Mouse (Mus musculus): Measurements from ENCODE around the gene Spata18. TPM values are rescaled to one million over a fixed set of nuclear protein-coding genes. Genes with fewer than 3 reads are reported as not detected.

The Spata18 gene
- total and polyA plus RNA-seq, 3 experiments, result not detected

DNA sequence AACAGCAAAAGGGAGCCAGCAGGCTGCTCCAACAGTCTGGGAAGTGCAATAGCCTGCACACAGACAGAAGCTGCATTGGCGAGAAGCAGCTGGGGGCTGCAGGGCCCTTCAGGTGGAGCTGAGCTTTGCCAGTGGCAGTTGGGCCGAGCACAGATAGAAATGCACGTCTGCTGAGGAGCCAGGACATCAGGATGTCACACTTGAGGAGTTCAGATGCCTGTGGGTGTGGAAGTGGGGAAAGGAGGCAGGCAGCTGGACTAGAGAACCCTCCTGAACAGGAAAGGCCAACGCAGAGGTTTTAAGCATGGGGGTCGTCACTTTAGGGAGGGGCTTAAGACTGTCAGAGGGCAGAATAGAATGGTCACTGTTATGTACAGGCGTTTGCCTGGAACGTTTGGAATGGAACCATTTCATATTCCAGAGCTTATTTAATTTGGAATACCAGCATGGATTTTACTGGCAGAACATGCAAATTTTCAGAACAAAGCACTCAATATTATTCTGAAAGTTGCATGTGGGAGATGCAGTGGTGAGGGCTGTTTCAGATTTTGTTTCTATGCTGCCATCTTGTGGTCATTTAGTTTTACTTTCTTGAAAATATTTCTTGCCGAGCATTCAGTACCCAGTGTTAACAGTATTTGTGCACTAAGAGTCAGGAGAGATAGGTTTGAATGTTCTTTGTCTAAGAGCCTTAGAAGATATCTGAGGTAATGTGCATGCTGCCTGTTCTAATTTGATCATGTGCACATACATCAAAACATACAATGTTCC is 13.7 kb upstream of the Spata18 start:
- Histone ChIP-seq H3K4me1 (ENCODE audit: control insufficient read depth in 1 of 2, insufficient read depth in 2 of 2, low read length in 2 of 2) (no peaks in the 10 kb centered on the region; a peak in 1 of 4 replicates), H3K79me2 (ENCODE audit: control insufficient read depth, insufficient read depth, low read length, poor library complexity) (no peaks in the 10 kb centered on the region), H3K9ac (ENCODE audit: control insufficient read depth, low read depth, low read length, poor library complexity, severe bottlenecking) (no peak overlapping the region), H3K36me3 (ENCODE audit: control insufficient read depth in 1 of 2, insufficient read depth in 2 of 2, low read length in 2 of 2) (peaks cover 0 to 3% of the 10 kb centered on the region in 2 experiments; a peak in 1 of 4 replicates), H3K9me3 (replicated peaks; ENCODE audit: insufficient read depth, low read length) (no peaks in the 10 kb centered on the region), H3K4me3 (ENCODE audit: control insufficient read depth in 1 of 2, insufficient read depth in 1 of 2, low read depth in 2 of 2, low read length in 2 of 2) (peak overlapping the region in 1 of 2 experiments; percentile 35; a peak in 2 of 4 replicates), H3K27me3 (ENCODE audit: control insufficient read depth in 1 of 2, insufficient read depth in 2 of 2, low read length in 2 of 2) (no peaks in the 10 kb centered on the region), H3K27ac (ENCODE audit: control insufficient read depth, low read depth, low read length) (no peak overlapping the region)
- peak; percentile 79 for DNase-seq (ENCODE audit: low read depth, low spot score)
- TF ChIP-seq E2F4 (IDR thresholded peaks at IDR 0.05; ENCODE audit: borderline replicate concordance, low read depth, low read length) (no peak), POLR2AphosphoS5 (IDR thresholded peaks at IDR 0.05; ENCODE audit: borderline replicate concordance, low read depth, low read length) (no peak), CHD2 (IDR thresholded peaks at IDR 0.05; ENCODE audit: low read length) (no peak), MYC (IDR thresholded peaks at IDR 0.05; ENCODE audit: low read depth, low read length) (no peak), CTCF (IDR thresholded peaks at IDR 0.05 in 2 of 3, conservative IDR thresholded peaks at IDR 0.05 in 1 of 3; ENCODE audit: control insufficient read depth in 1 of 3, insufficient read depth in 1 of 3, low read depth in 2 of 3, low read length in 3 of 3, poor library complexity in 1 of 3, severe bottlenecking in 1 of 3) (peak in 2 of 3 experiments; percentile 30 to 68; a peak in 3 of 6 replicates), RCOR1 (IDR thresholded peaks at IDR 0.05; ENCODE audit: low read depth, low read length) (no peak), ZMIZ1 (IDR thresholded peaks at IDR 0.05; ENCODE audit: low read depth, low read length) (no peak), BHLHE40 (IDR thresholded peaks at IDR 0.05; ENCODE audit: borderline replicate concordance, low read depth, low read length) (no peak), RAD21 (IDR thresholded peaks at IDR 0.05; ENCODE audit: low read depth, low read length) (peak; percentile 76), KAT2A (conservative IDR thresholded peaks at IDR 0.05; ENCODE audit: low read depth, low read length) (no peak), TBP (IDR thresholded peaks at IDR 0.05; ENCODE audit: low read depth, low read length) (no peak), UBTF (IDR thresholded peaks at IDR 0.05; ENCODE audit: borderline replicate concordance, insufficient read depth, low read depth, low read length) (no peak), TAL1 (IDR thresholded peaks at IDR 0.05; ENCODE audit: low read length) (no peak), USF2 (IDR thresholded peaks at IDR 0.05; ENCODE audit: borderline replicate concordance in 1 of 2, insufficient read depth in 1 of 2, low read depth in 1 of 2, low read length in 2 of 2) (no peak), MEF2A (IDR thresholded peaks at IDR 0.05; ENCODE audit: extremely low read depth, insufficient replicate concordance, low read depth, low read length, poor library complexity, severe bottlenecking) (no peak), SIN3A (IDR thresholded peaks at IDR 0.05; ENCODE audit: low read length) (peak; percentile 24; the same call in 1 of the 2 replicates), SMC3 (IDR thresholded peaks at IDR 0.05; ENCODE audit: low read depth, low read length) (peak; percentile 80), GATA1 (IDR thresholded peaks at IDR 0.05; ENCODE audit: low read depth, low read length) (no peak), ZKSCAN1 (IDR thresholded peaks at IDR 0.05; ENCODE audit: low read depth, low read length) (no peak), ZC3H11A (IDR thresholded peaks at IDR 0.05; ENCODE audit: low read depth, low read length) (peak; percentile 66; the same call in 1 of the 2 replicates), MAFK (IDR thresholded peaks at IDR 0.05; ENCODE audit: borderline replicate concordance, low read depth, low read length) (no peak), MXI1 (IDR thresholded peaks at IDR 0.05; ENCODE audit: low read depth, low read length) (no peak)

Measured in MEL (cell line).